Mouse (Mus musculus) liver, postnatal 0 days (tissue): ENCODE results near the gene Fbln2.

Experiments used
- CTCF ChIP-seq: sonication (generic); IDR thresholded peaks from 2 replicates; pipeline ENCODE4 v1.5.1; 2016; ENCODE audit warnings: antibody characterized with exemption, low read depth
- EP300 ChIP-seq: IDR thresholded peaks from 2 replicates; pipeline ENCODE4 v1.6.1; 2016; ENCODE audit warnings: antibody characterized with exemption, low read depth, mild to moderate bottlenecking

DNA sequence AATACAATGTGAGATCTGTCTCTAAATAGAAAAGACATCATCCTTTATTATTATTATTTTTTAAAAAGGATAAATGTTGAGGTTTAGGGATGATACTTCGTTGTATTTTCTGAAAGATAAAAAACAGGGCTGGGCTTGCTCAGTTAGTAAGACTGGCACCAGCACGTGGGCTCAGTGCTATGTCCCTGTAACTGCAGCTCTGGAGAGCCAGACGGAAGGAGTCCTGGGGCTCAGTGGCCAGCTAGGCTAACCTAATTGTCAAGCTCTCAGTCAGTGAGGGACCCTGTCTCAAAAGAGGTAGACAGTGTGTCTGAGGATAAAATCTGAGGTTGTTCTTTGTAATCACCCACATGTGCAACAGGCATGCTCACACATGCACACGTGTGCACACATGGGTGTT is 19.3 kb downstream of the Fbln2 start:
- TF ChIP-seq CTCF (no peak), EP300 (no peak)
